Mouse (Mus musculus) midbrain, postnatal 0 days (tissue): ENCODE measurements around the gene Rph3a. TPM values are rescaled to one million over a fixed set of nuclear protein-coding genes. Genes with fewer than 3 reads are reported as not detected.

Experiments used
- ATAC-seq: fragments of 200-750 bp; cut with Nextera tagmentation; 2 replicates; pipeline ENCODE4 v1.8.0; 2017; ENCODE audit warnings: moderate number of reproducible peaks, mild to moderate bottlenecking, moderate TSS enrichment, moderate library complexity; ENCODE audit not compliant: low FRiP score
- DNase-seq: peaks from one replicate; pipeline ENCODE4 v3.0.0-alpha.2; 2015; ENCODE audit warnings: low spot score
- H3K27ac ChIP-seq: fragments of 300-500 bp; sonication (generic); 2 replicates; pipeline ENCODE4 v1.5.1; 2014; ENCODE audit warnings: low read depth, mild to moderate bottlenecking, low read length, mixed read lengths
- H3K27me3 ChIP-seq: fragments of 300-500 bp; sonication (generic); 2 replicates; pipeline ENCODE4 v1.6.1; 2014; ENCODE audit warnings: low read length, control low read depth, mixed read lengths; ENCODE audit not compliant: insufficient read depth
- H3K36me3 ChIP-seq: fragments of 300-500 bp; sonication (generic); 2 replicates; pipeline ENCODE4 v1.6.1; 2014; ENCODE audit warnings: low read length, control low read depth, mixed read lengths; ENCODE audit not compliant: insufficient read depth
- H3K4me1 ChIP-seq: fragments of 300-500 bp; sonication (generic); 2 replicates; pipeline ENCODE4 v1.6.1; 2014; ENCODE audit warnings: mild to moderate bottlenecking, control low read depth, antibody characterized with exemption, low read length, mixed read lengths; ENCODE audit not compliant: insufficient read depth
- H3K4me2 ChIP-seq: fragments of 300-500 bp; sonication (generic); 2 replicates; pipeline ENCODE4 v1.6.1; 2014; ENCODE audit warnings: low read depth, mild to moderate bottlenecking, low read length, mixed read lengths; ENCODE audit not compliant: poor library complexity, severe bottlenecking
- H3K4me3 ChIP-seq: fragments of 300-500 bp; sonication (generic); 2 replicates; pipeline ENCODE4 v1.5.1; 2014; ENCODE audit warnings: low read depth, mild to moderate bottlenecking, low read length, moderate library complexity
- H3K9ac ChIP-seq: fragments of 300-500 bp; sonication (generic); replicated peaks from 2 replicates; pipeline ENCODE4 v1.6.1; 2014; ENCODE audit warnings: mild to moderate bottlenecking, low read length, moderate library complexity, mixed read lengths; ENCODE audit not compliant: poor library complexity, severe bottlenecking
- H3K9me3 ChIP-seq: fragments of 300-500 bp; sonication (generic); 2 replicates; pipeline ENCODE4 v1.6.1; 2016; ENCODE audit warnings: low read length, control low read depth
- CTCF ChIP-seq: IDR thresholded peaks from 2 replicates; pipeline ENCODE4 v1.5.1; 2016; ENCODE audit warnings: antibody characterized with exemption, mild to moderate bottlenecking
- WGBS: fragments of 180-500 bp; shearing (Covaris S2); extraction: QIAGEN DNeasy Blood & Tissue Kit; methylation state at CpG from one replicate; pipeline ENCODE4 v1.1.7; 2014; 5-methylcytosine and 5-hydroxymethylcytosine counted together
- polyA plus RNA-seq: library from polyadenylated mRNA; unstranded; fragments of >200 nt; fragmentation: Nextera tagmentation; extraction: Ambion mirVana; gene quantifications from 2 replicates; pipeline ENCODE4 v1.2.1, GENCODE M21; 2015
- total RNA-seq: library from RNA; depleted of rRNA; stranded (reverse); fragments of >200 nt; gene quantifications from 2 replicates; pipeline ENCODE4 v1.2.3, GENCODE M21; 2014

Rph3a gene
- total and polyA plus RNA-seq, 2 experiments from 2014 or later, result 35.5 to 44.6 TPM

GRCm38 (mm10) chr5:120988373-120988772, 21.5 kb downstream of the Rph3a start:
- WGBS, result 99% methylated on average over 3 of the region's 3 CpGs
- TF ChIP-seq CTCF, result no peak

GRCm38 (mm10) chr5:120983029-120983428, 26.9 kb downstream of the Rph3a start:
- peak; percentile 58 for TF ChIP-seq CTCF
- DNase-seq, result no peak
- WGBS, result 78% methylated on average over 1 of the region's 1 CpGs
- ATAC-seq, result no peak
- H3K9ac ChIP-seq, result no peak overlapping the region
- no peaks in the 10 kb centered on the region for H3K9me3 ChIP-seq
- H3K36me3 ChIP-seq, result 0 out of 2 replicates have a peak, but pooled peaks cover 3% of the 10 kb centered on the region
- no peak overlapping the region for H3K4me2 ChIP-seq
- no peak overlapping the region for H3K27ac ChIP-seq
- H3K4me1 ChIP-seq, result no peaks in the 10 kb centered on the region
- no peak overlapping the region for H3K4me3 ChIP-seq
- no peaks in the 10 kb centered on the region for H3K27me3 ChIP-seq

More at GRCm38 (mm10) chr5:120988373-120988772, 21.5 kb downstream of the Rph3a start:
- Histone ChIP-seq H3K9ac (no peak overlapping the region), H3K4me1 (no peaks in the 10 kb centered on the region), H3K4me3 (no peak overlapping the region), H3K27ac (no peak overlapping the region), H3K4me2 (no peak overlapping the region), H3K36me3 (no peaks in the 10 kb centered on the region), H3K27me3 (no peaks in the 10 kb centered on the region), H3K9me3 (no peaks in the 10 kb centered on the region)
- DNase-seq (no peak), ATAC-seq (no peak)

- H3K9me3 ChIP-seq, result no peaks in the 10 kb centered on the region
- no peak overlapping the region for H3K27ac ChIP-seq
- H3K36me3 ChIP-seq, result 0 out of 2 replicates have a peak, but pooled peaks cover 3% of the 10 kb centered on the region
- H3K9ac ChIP-seq, result no peak overlapping the region
- TF ChIP-seq CTCF, result no peak
- 93% methylated on average over 11 of the region's 11 CpGs for WGBS
- no peak overlapping the region for H3K4me2 ChIP-seq
- no peak overlapping the region for H3K4me3 ChIP-seq
- no peaks in the 10 kb centered on the region for H3K4me1 ChIP-seq
- no peaks in the 10 kb centered on the region for H3K27me3 ChIP-seq
- DNase-seq, result no peak
- no peak for ATAC-seq
These were observed 28.7 kb downstream of the Rph3a start for GRCm38 (mm10) chr5:120981211-120981610.

GRCm38 (mm10) chr5:120980116-120980515, 29.8 kb downstream of the Rph3a start:
- TF ChIP-seq CTCF, result peak; percentile 52
- no peak for ATAC-seq
- Histone ChIP-seq H3K9me3 (no peaks in the 10 kb centered on the region), H3K4me1 (no peaks in the 10 kb centered on the region), H3K27ac (no peak overlapping the region), H3K4me2 (no peak overlapping the region), H3K36me3 (0 out of 2 replicates have a peak, but pooled peaks cover 3% of the 10 kb centered on the region), H3K4me3 (no peak overlapping the region), H3K9ac (no peak overlapping the region), H3K27me3 (no peaks in the 10 kb centered on the region)
- no peak for DNase-seq
- 93% methylated on average over 2 of the region's 2 CpGs for WGBS

- Histone ChIP-seq H3K4me3 (no peak overlapping the region), H3K27ac (no peak overlapping the region), H3K36me3 (0 out of 2 replicates have a peak, but pooled peaks cover 3% of the 10 kb centered on the region), H3K4me2 (no peak overlapping the region), H3K27me3 (no peaks in the 10 kb centered on the region), H3K9me3 (no peaks in the 10 kb centered on the region), H3K9ac (no peak overlapping the region), H3K4me1 (no peaks in the 10 kb centered on the region)
- DNase-seq, result no peak
- TF ChIP-seq CTCF, result no peak
- 51% methylated on average over 3 of the region's 3 CpGs for WGBS
- ATAC-seq, result no peak
These were observed 33.8 kb downstream of the Rph3a start for GRCm38 (mm10) chr5:120976138-120976537.

GRCm38 (mm10) chr5:120974522-120974921, 35.4 kb downstream of the Rph3a start:
- Histone ChIP-seq H3K4me2 (no peak overlapping the region), H3K9me3 (no peaks in the 10 kb centered on the region), H3K36me3 (no peaks in the 10 kb centered on the region), H3K4me1 (no peaks in the 10 kb centered on the region), H3K27me3 (no peaks in the 10 kb centered on the region), H3K27ac (no peak overlapping the region), H3K4me3 (no peak overlapping the region), H3K9ac (no peak overlapping the region)
- WGBS, result 62% methylated on average over 8 of the region's 8 CpGs
- DNase-seq, result no peak
- TF ChIP-seq CTCF, result no peak
- ATAC-seq, result no peak
